Mouse (Mus musculus): Measurements from ENCODE around the gene Arfgef2.

- TF ChIP-seq ELF1 (IDR thresholded peaks at IDR 0.05; ENCODE audit: low read depth, low read length): no peak
- TF ChIP-seq CTCF (conservative IDR thresholded peaks at IDR 0.05 in 1 of 2, IDR thresholded peaks at IDR 0.05 in 1 of 2; ENCODE audit: low read depth in 2 of 2, low read length in 2 of 2): no peak
- TF ChIP-seq POLR2A (IDR thresholded peaks at IDR 0.05; ENCODE audit: low read depth, low read length): no peak
Observed at GRCm38 (mm10) chr2:166824386-166824785, 19.0 kb downstream of the Arfgef2 start.
